Mouse (Mus musculus): Measurements from ENCODE around the gene Clip2. TPM values are rescaled to one million over a fixed set of nuclear protein-coding genes. Genes with fewer than 3 reads are reported as not detected.

The Clip2 gene
- polyA plus RNA-seq, 1 experiment from 2014 or later, result 4.7 TPM

DNA sequence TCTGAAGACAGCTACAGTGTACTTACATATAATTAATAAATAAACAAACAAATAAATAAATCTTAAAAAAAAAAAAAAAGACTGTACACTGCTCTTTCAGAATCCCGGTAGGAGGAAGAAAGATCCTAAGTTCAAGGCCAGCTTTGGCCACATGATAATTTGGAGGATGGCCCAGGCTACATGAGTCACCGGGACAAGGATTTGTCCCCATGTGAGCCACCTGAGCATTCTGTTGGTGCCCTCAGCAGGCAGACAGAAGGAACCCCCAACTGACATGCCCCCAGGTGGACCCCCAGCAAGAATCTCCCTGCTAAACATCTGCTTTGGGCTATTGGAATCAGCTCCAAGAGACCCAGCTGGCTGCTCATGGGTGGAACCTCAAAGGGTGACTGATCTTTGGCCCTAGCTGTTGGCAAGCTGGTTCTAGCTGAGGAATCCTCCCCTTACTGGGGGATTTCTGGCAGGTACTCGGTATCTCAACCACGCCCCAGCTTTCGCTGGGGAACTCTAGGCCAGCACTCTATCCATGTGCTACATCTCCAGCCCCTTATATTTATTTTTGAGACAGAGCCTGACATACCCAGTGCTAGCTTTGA is 1.8 kb upstream of the Clip2 start:
- H3K36me3 ChIP-seq (ENCODE audit: control insufficient read depth, insufficient read depth, low read length), result no peaks in the 10 kb centered on the region
- H3K27me3 ChIP-seq (replicated peaks; ENCODE audit: control insufficient read depth, insufficient read depth, low read length), result no peaks in the 10 kb centered on the region
- H3K4me3 ChIP-seq (ENCODE audit: low read depth, low read length), result no peak overlapping the region
- 83% methylated on average over 5 of the region's 5 CpGs for WGBS
- H3K27ac ChIP-seq (ENCODE audit: low read depth), result no peak overlapping the region
- no peak overlapping the region for H3K9ac ChIP-seq (ENCODE audit: low read length)
- peaks cover 29% of the 10 kb centered on the region for H3K4me1 ChIP-seq (replicated peaks; ENCODE audit: control insufficient read depth, insufficient read depth, low read length)
- ATAC-seq (replicated peaks; ENCODE audit: low FRiP score, low TSS enrichment, low read depth), result no peak
- H3K9me3 ChIP-seq (ENCODE audit: control insufficient read depth, low read length), result no peaks in the 10 kb centered on the region
- DNase-seq (ENCODE audit: low spot score), result no peak
- H3K4me2 ChIP-seq (ENCODE audit: low read length), result no peak overlapping the region

DNA sequence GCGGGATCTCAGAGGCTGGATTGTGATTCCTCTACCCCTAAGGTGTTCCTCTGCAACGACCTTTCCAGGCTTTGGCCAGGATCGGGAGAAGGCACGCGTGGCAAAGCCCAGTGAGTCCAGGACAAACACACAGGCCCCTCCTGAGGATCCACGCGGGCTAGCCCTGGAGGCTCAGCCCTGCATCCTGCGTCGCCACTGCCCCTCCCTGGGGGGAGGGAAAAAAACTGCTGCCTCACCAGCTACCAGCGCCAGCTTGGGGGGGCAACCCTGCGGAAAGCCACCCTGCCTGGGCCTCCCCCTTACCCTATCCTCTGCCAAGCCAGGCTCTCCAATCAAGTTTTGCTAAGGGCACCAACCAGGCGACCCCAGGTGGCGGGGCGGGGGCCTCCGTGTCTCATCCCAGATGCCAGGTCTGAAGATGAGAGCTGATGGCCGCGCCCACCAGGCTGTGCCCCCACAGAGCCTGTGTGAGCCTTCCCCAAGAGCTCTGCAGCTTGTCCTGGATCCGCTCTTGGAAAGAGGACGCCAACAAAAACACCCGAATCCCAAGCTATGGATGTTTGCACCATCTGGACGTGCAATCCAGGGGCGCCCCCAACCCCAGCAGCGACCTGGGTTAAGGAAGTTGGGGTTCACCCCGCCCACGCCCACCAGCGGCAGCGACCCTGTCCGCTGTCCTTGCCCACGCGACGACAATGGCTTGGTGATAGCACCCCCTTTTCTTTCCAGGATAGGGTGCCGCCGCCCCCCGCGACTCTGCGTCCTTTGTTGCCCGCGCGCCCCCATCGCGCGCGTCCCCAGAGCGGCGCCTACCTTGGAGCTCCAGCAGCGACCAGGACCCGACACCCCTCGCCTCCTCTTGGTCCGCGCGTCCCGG is 763 bp downstream of the Clip2 start:
- no peak; the same call in 1 of the 2 replicates for ATAC-seq (replicated peaks; ENCODE audit: low FRiP score, low TSS enrichment, low read depth)

DNA sequence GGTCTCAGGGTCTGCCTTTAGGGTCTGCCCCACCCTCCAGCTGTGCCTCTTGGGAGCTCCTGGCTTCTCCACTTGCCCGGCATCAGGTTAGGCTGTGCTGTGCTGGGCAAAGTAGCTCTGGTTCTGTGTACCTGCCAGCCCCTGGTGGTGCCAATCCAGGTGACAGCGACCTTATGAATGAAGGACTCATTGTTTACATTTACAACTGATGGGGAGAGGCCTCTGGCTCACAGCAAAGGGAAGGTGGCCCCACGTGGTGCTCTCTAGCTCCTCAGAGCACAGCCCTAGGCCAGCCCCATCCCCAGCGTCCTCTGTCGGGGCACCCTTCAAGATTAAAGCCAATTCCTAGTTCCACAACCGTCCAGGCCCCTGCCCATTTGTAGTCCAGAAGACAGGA is 1.4 kb downstream of the Clip2 start:
- peak overlapping the region; percentile 92 for H3K4me2 ChIP-seq (ENCODE audit: low read length)
- 11% methylated on average over 6 of the region's 6 CpGs for WGBS
- 0 out of 2 replicates have a peak, but pooled peaks have one; percentile 26 for ATAC-seq (replicated peaks; ENCODE audit: low FRiP score, low TSS enrichment, low read depth)
- no peaks in the 10 kb centered on the region for H3K9me3 ChIP-seq (ENCODE audit: control insufficient read depth, low read length)
- H3K27me3 ChIP-seq (replicated peaks; ENCODE audit: control insufficient read depth, insufficient read depth, low read length), result no peaks in the 10 kb centered on the region
- H3K4me3 ChIP-seq (ENCODE audit: low read depth, low read length), result peak overlapping the region; percentile 80
- H3K4me1 ChIP-seq (replicated peaks; ENCODE audit: control insufficient read depth, insufficient read depth, low read length), result peaks cover 34% of the 10 kb centered on the region
- peak overlapping the region; percentile 93; the same call in 1 of the 2 replicates for H3K27ac ChIP-seq (ENCODE audit: low read depth)
- H3K36me3 ChIP-seq (ENCODE audit: control insufficient read depth, insufficient read depth, low read length), result no peaks in the 10 kb centered on the region
- peak overlapping the region; percentile 86 for H3K9ac ChIP-seq (ENCODE audit: low read length)
- no peak for DNase-seq (ENCODE audit: low spot score)

More for the DNA sequence above, 763 bp downstream of the Clip2 start:
- peak; percentile 72 for DNase-seq (ENCODE audit: low spot score)
- Histone ChIP-seq H3K9ac (ENCODE audit: low read length) (peak overlapping the region; percentile 86), H3K36me3 (ENCODE audit: control insufficient read depth, insufficient read depth, low read length) (no peaks in the 10 kb centered on the region), H3K27ac (ENCODE audit: low read depth) (peak overlapping the region; percentile 93), H3K9me3 (ENCODE audit: control insufficient read depth, low read length) (no peaks in the 10 kb centered on the region), H3K27me3 (replicated peaks; ENCODE audit: control insufficient read depth, insufficient read depth, low read length) (no peaks in the 10 kb centered on the region), H3K4me3 (ENCODE audit: low read depth, low read length) (peak overlapping the region; percentile 80), H3K4me1 (replicated peaks; ENCODE audit: control insufficient read depth, insufficient read depth, low read length) (peaks cover 34% of the 10 kb centered on the region), H3K4me2 (ENCODE audit: low read length) (peak overlapping the region; percentile 92)
- WGBS, result 1% methylated on average over 52 of the region's 52 CpGs

DNA sequence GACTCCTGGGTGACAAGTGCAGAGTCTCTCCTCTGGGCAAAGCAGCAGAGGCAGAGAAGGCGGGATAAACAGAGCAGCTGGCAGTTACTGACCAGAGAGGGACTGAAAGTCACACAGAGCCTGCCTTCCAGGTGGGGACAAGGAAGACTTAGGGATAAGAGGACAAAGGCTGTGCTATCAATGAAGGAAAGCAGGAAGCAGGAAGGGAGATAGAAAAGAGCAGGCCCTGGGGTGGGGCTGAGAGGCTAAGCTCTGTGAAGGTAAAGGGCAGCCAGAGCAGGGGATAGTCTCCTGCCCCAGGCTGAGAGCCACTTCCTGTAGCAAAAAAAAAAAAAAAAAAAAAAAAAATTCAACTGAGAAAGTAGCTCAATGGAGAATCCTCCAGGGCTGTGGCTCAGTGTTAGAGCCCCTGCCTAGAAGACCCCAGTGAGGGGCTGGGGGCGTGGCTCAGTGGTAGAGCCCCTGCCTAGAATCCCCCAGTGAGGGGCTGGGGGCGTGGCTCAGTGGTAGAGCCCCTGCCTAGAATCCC is 2.5 kb downstream of the Clip2 start:
- Histone ChIP-seq H3K4me2 (ENCODE audit: low read length) (no peak overlapping the region), H3K9ac (ENCODE audit: low read length) (no peak overlapping the region), H3K27ac (ENCODE audit: low read depth) (no peak overlapping the region), H3K9me3 (ENCODE audit: control insufficient read depth, low read length) (no peaks in the 10 kb centered on the region), H3K27me3 (replicated peaks; ENCODE audit: control insufficient read depth, insufficient read depth, low read length) (no peaks in the 10 kb centered on the region), H3K4me3 (ENCODE audit: low read depth, low read length) (no peak overlapping the region), H3K36me3 (ENCODE audit: control insufficient read depth, insufficient read depth, low read length) (no peaks in the 10 kb centered on the region), H3K4me1 (replicated peaks; ENCODE audit: control insufficient read depth, insufficient read depth, low read length) (peaks cover 26% of the 10 kb centered on the region)
- WGBS, result 88% methylated on average over 3 of the region's 3 CpGs
- no peak for DNase-seq (ENCODE audit: low spot score)
- ATAC-seq (replicated peaks; ENCODE audit: low FRiP score, low TSS enrichment, low read depth), result no peak

DNA sequence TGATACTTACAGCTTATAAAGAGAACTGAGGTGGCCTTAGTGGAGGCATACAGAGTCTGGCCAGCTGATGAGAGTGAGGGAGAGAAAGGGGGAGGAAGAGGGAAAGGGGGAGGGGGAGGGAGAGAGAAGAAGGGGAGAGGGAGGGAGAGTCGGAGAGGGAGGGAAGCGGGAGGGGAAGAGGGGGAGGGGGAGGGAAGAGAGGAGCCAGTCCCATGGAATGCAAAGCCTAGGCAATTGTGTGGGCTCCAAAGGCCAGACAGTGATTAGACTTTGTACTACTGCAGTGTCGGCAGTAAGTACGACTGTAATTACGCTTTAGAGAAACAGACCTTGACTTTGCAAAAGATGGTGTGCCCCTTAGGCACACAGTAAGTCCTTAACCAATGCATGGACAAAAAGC is 3.9 kb downstream of the Clip2 start:
- H3K27me3 ChIP-seq (replicated peaks; ENCODE audit: control insufficient read depth, insufficient read depth, low read length), result no peaks in the 10 kb centered on the region
- no peak overlapping the region for H3K27ac ChIP-seq (ENCODE audit: low read depth)
- no peaks in the 10 kb centered on the region for H3K36me3 ChIP-seq (ENCODE audit: control insufficient read depth, insufficient read depth, low read length)
- peaks cover 26% of the 10 kb centered on the region for H3K4me1 ChIP-seq (replicated peaks; ENCODE audit: control insufficient read depth, insufficient read depth, low read length)
- DNase-seq (ENCODE audit: low spot score) (no peak), ATAC-seq (replicated peaks; ENCODE audit: low FRiP score, low TSS enrichment, low read depth) (no peak)
- H3K9me3 ChIP-seq (ENCODE audit: control insufficient read depth, low read length), result no peaks in the 10 kb centered on the region
- no peak overlapping the region for H3K4me3 ChIP-seq (ENCODE audit: low read depth, low read length)
- 46% methylated on average over 5 of the region's 5 CpGs for WGBS
- no peak overlapping the region for H3K4me2 ChIP-seq (ENCODE audit: low read length)
- H3K9ac ChIP-seq (ENCODE audit: low read length), result no peak overlapping the region

DNA sequence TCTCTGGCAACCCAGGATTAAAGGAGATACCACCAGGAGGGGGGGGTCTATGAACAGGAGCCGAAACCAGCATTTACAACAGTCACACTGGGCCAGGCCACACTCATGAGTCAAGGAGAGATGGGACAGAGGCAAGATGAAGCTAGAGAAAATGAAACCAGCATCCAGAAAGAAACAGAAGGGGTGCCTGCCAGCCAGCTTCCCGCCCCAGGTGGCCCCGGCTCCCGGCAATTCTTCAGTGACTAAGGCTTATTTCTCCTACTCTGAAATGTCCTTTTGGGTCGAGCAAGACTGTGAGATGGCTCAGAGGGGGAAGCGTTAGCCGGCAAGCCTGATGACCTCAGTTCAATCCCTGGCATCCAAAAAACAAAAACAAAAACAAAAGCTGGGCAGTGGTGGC is 5.4 kb downstream of the Clip2 start:
- H3K4me3 ChIP-seq (ENCODE audit: low read depth, low read length), result no peak overlapping the region
- H3K4me2 ChIP-seq (ENCODE audit: low read length), result no peak overlapping the region
- no peaks in the 10 kb centered on the region for H3K9me3 ChIP-seq (ENCODE audit: control insufficient read depth, low read length)
- no peak overlapping the region for H3K27ac ChIP-seq (ENCODE audit: low read depth)
- H3K27me3 ChIP-seq (replicated peaks; ENCODE audit: control insufficient read depth, insufficient read depth, low read length), result no peaks in the 10 kb centered on the region
- ATAC-seq (replicated peaks; ENCODE audit: low FRiP score, low TSS enrichment, low read depth) (no peak), DNase-seq (ENCODE audit: low spot score) (no peak)
- H3K9ac ChIP-seq (ENCODE audit: low read length), result no peak overlapping the region
- 85% methylated on average over 7 of the region's 7 CpGs for WGBS
- H3K36me3 ChIP-seq (ENCODE audit: control insufficient read depth, insufficient read depth, low read length), result no peaks in the 10 kb centered on the region
- peaks cover 21% of the 10 kb centered on the region for H3K4me1 ChIP-seq (replicated peaks; ENCODE audit: control insufficient read depth, insufficient read depth, low read length)

DNA sequence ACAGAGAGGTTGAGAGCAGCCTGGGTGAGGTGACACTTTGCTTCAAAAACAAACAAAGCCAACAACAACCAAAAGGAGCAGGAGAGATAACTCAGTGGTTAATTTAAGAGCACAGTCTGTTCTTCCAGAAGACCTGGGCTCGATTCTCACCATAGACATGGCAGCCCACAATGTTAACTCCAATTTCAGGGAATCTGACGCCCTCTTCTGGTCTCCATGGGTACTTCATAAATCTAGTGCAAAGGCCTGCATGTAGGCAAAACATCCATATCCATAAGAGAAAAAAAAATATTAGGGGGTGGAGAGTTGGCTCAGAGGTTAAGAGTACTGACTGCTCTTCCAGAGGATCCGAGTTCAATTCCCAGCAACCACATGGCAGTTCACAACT is 7.0 kb downstream of the Clip2 start:
- peaks cover 21% of the 10 kb centered on the region for H3K4me1 ChIP-seq (replicated peaks; ENCODE audit: control insufficient read depth, insufficient read depth, low read length)
- H3K36me3 ChIP-seq (ENCODE audit: control insufficient read depth, insufficient read depth, low read length), result no peaks in the 10 kb centered on the region
- H3K4me3 ChIP-seq (ENCODE audit: low read depth, low read length), result no peak overlapping the region
- WGBS, result 53% methylated on average over 3 of the region's 3 CpGs
- DNase-seq (ENCODE audit: low spot score) (no peak), ATAC-seq (replicated peaks; ENCODE audit: low FRiP score, low TSS enrichment, low read depth) (no peak)
- no peak overlapping the region for H3K27ac ChIP-seq (ENCODE audit: low read depth)
- no peak overlapping the region for H3K4me2 ChIP-seq (ENCODE audit: low read length)
- no peaks in the 10 kb centered on the region for H3K9me3 ChIP-seq (ENCODE audit: control insufficient read depth, low read length)
- H3K27me3 ChIP-seq (replicated peaks; ENCODE audit: control insufficient read depth, insufficient read depth, low read length), result no peaks in the 10 kb centered on the region
- H3K9ac ChIP-seq (ENCODE audit: low read length), result no peak overlapping the region

DNA sequence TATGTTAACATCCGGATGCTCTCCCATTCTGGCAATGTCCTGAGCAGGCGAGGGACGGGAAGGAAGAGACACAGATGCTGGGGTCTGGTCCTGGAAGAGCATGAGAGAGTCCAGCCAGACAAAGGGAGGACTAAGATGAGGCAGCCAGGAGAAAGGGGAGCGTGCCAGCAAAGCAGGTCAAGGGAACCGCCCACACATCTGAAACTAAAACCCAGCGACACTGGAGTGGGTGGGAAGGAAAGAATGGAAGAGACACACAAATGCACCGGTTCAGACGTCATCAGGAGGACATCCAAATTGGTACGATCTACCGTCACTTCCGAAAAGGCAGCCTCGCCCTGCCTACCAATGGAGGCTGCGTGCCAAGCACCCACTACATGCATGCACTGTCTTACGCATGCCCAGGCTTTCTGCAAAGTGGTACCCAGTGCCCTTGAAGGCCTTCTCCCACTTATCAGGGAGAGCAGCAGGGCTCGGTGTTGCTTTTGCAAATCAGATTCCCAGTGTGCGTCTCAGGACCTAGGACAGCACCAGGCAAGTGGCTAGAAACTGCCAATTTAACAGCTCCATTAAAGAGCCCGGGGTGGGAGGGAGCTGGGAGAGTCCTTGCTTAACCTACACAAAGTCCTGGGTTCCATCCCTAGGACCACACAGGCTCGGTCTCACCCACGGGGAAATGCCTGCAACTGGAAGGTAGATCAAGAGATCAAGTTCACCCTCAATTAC is 7.6 kb downstream of the Clip2 start:
- H3K4me3 ChIP-seq (ENCODE audit: low read depth, low read length), result no peak overlapping the region
- 67% methylated on average over 19 of the region's 19 CpGs for whole genome bisulfite sequencing

More for the DNA sequence above, 7.6 kb downstream of the Clip2 start:
- H3K27me3 ChIP-seq (replicated peaks; ENCODE audit: control insufficient read depth, insufficient read depth, low read length), result no peaks in the 10 kb centered on the region
- no peaks in the 10 kb centered on the region for H3K36me3 ChIP-seq (ENCODE audit: control insufficient read depth, insufficient read depth, low read length)
- H3K4me2 ChIP-seq (ENCODE audit: low read length), result no peak overlapping the region
- H3K27ac ChIP-seq (ENCODE audit: low read depth), result no peak overlapping the region
- H3K9ac ChIP-seq (ENCODE audit: low read length), result no peak overlapping the region
- ATAC-seq (replicated peaks; ENCODE audit: low FRiP score, low TSS enrichment, low read depth) (no peak), DNase-seq (ENCODE audit: low spot score) (peak; percentile 61)
- H3K9me3 ChIP-seq (ENCODE audit: control insufficient read depth, low read length), result no peaks in the 10 kb centered on the region
- H3K4me1 ChIP-seq (replicated peaks; ENCODE audit: control insufficient read depth, insufficient read depth, low read length), result peaks cover 24% of the 10 kb centered on the region

Data from intestine, embryonic 14.5 days (tissue).